Mouse (Mus musculus) heart, embryonic 13.5 days (tissue): ENCODE results near the gene Ten1. TPM values are rescaled to one million over a fixed set of nuclear protein-coding genes. Genes with fewer than 3 reads are reported as not detected.

Experiments
- polyA plus RNA-seq: library from polyadenylated mRNA; unstranded; fragments of >200 nt; fragmentation: Nextera tagmentation; extraction: Ambion mirVana; gene quantifications from 2 replicates; pipeline ENCODE4 v1.2.1, GENCODE M21; 2015

Gene Ten1
- polyA plus RNA-seq, 1 experiment from 2014 or later: 82.1 TPM

Other genes starting within 250 kb of the Ten1 start
- gene Itgb4, start 224.1 kb upstream of the Ten1 start, polyA plus RNA-seq: 0.99 and 1.1 TPM in 2 replicates
- 150 and 178 TPM in 2 replicates for gene Galk1, start 186.1 kb upstream of the Ten1 start, polyA plus RNA-seq
- 647 and 691 TPM in 2 replicates for gene H3f3b, start 170.9 kb upstream of the Ten1 start, polyA plus RNA-seq
- 22.8 and 23.9 TPM in 2 replicates for gene Unk, start 168.5 kb upstream of the Ten1 start, polyA plus RNA-seq
- 1.5 and 2.3 TPM in 2 replicates for gene Unc13d, start 120.9 kb upstream of the Ten1 start, polyA plus RNA-seq
- gene Wbp2, start 111.9 kb upstream of the Ten1 start, polyA plus RNA-seq: 134 and 138 TPM in 2 replicates
- gene Trim47, start 71.6 kb upstream of the Ten1 start, polyA plus RNA-seq: 46.1 and 51.1 TPM in 2 replicates
- 4.2 and 4.3 TPM in 2 replicates for gene Trim65, start 67.7 kb upstream of the Ten1 start, polyA plus RNA-seq
- gene Mrpl38, start 60.0 kb upstream of the Ten1 start, polyA plus RNA-seq: 82.4 and 92.2 TPM in 2 replicates
- gene Fbf1, start 30.7 kb upstream of the Ten1 start, polyA plus RNA-seq: 22.8 and 24.4 TPM in 2 replicates
- 29.0 and 31.0 TPM in 2 replicates for gene Acox1, start 190 bp downstream of the Ten1 start, polyA plus RNA-seq
- gene Evpl, start 39.2 kb downstream of the Ten1 start, polyA plus RNA-seq: 0.42 and 0.48 TPM in 2 replicates
- gene Srp68, start 75.4 kb downstream of the Ten1 start, polyA plus RNA-seq: 63.6 and 64.6 TPM in 2 replicates
- gene Galr2, start 82.1 kb downstream of the Ten1 start, polyA plus RNA-seq: not detected in 2 replicates
- 45.0 and 46.0 TPM in 2 replicates for gene Exoc7, start 108.4 kb downstream of the Ten1 start, polyA plus RNA-seq
- gene Foxj1, start 136.5 kb downstream of the Ten1 start, polyA plus RNA-seq: 0.09 and 0.14 TPM in 2 replicates
- 4.0 and 6.1 TPM in 2 replicates for gene Rnf157, start 214.2 kb downstream of the Ten1 start, polyA plus RNA-seq
- 31.0 and 32.3 TPM in 2 replicates for gene Ubald2, start 235.2 kb downstream of the Ten1 start, polyA plus RNA-seq